Mouse (Mus musculus): ENCODE results near the gene Greb1.
"Not testable (repeated sequence)": the region's sequence is repeated elsewhere in the genome, so short reads cannot be mapped to it uniquely, and the experiment has no call there.

Gene Greb1

DNA sequence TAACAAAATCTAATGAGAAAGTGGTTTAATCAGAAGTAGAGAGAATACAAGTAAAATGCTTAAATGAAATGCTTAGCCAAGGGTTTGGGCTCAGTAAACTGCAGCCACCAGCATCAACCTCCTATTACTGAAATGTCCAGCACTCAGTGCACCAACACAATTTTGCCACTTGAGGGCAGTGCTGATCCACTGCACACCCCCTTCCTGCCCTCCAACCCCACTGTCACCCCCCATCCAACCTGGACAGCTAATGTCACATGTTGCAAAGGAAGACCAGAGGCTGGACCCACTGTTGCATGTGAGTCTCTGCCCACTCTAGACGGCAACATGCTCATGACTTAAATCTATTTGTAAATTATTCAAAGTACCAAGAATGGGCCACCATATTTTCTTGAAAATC is 83.0 kb downstream of the Greb1 start:
- no peak for ATAC-seq (ENCODE audit: insufficient number of reproducible peaks, low FRiP score, low TSS enrichment)

DNA sequence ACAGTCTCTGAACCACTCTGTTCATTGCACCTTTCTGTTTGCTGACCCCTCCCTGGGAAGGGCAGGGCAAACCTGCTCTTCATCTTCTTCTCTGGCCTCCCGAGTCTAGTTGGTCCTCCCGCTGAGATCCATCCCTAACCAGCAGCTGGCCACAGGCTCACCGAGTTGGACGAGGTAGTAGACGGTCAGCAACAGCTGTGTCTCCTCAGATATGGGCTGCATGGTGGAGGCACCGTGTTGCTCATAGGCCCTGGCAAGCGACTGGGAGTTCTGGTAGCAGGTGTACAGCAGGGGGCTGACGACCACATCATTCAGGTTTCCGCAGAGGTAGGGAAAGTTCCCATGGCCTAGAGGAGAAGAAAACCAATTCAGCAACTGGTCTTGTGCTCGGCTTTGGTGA is 86.1 kb downstream of the Greb1 start:
- no peak for ATAC-seq (ENCODE audit: insufficient number of reproducible peaks, low FRiP score, low TSS enrichment)

DNA sequence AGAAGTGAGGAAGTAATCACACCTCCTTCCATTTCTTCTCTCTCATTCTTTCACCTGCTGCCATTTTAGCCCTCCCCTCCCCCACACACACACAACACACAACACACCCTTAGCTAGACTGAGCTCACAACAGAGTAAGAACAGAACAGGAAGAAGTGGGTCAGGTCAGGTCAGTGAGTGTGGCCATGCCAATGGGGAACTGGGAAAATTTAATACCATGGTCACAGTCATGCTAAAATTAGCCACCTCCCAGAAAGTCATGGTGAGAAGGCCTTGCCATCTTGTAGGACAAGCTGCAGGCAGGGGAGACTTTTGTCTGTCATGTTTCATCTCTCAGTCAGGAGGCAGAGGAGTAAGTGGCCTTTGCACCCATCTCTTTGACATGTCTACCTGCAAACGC is 102.0 kb downstream of the Greb1 start:
- ATAC-seq (ENCODE audit: insufficient number of reproducible peaks, low FRiP score, low TSS enrichment), result no peak

DNA sequence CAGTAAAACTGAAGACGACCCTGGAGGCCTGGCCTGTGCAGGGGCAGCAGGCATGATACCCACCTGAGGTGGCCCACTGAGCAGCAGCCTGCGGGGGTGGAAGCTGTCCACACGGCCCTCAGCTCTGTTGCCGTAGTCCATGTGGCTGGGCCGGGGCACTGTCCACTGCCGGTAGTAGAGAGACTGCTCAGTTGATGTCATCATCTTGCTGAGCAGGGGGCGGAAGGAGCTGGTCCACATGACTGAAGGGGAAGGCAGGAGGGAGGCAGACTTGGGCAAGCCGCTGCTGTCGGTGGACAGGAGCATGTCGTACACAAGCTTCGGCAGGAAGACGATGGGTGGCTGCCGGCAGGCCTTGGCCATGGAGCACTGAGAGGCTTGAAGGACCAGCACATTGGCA is 104.5 kb downstream of the Greb1 start:
- no peak for ATAC-seq (ENCODE audit: insufficient number of reproducible peaks, low FRiP score, low TSS enrichment)

DNA sequence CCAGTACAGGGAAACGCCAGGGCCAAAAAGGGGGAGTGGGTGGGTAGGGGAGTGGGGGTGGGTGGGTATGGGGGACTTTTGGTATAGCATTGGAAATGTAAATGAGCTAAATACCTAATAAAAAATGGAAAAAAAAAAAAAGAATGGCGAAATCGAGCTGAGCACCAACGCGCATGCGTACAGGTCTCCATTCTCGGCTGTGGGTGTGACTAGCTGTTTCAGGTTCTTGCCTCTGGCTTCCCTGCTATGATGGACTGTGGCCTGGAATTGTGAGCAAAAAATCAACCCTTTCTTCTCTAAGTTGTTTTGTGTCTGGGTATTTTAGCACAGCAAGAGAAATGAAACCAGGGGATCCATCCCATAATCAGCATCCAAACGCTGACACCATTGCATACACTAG is 105.4 kb downstream of the Greb1 start:
- not testable (repeated sequence) for ATAC-seq (ENCODE audit: insufficient number of reproducible peaks, low FRiP score, low TSS enrichment)

DNA sequence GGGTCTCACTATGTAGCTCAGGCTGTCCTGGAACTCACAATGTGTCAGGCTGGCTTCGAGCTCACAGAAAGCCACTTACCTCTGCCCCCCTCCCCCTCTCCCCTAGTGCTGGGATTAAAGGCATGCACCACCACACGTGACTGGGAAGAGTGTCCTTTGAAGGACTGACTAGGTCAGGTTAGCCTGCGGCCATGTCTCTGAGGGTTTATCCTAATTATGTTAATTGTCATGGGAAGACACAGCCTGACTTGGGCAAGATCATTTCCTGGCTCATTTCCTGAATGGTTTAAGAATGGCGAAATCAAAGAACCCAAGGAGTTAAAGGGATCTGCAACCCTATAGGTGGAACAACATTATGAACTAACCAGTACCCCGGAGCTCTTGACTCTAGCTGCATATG is 105.9 kb downstream of the Greb1 start:
- no peak for ATAC-seq (ENCODE audit: insufficient number of reproducible peaks, low FRiP score, low TSS enrichment)

DNA sequence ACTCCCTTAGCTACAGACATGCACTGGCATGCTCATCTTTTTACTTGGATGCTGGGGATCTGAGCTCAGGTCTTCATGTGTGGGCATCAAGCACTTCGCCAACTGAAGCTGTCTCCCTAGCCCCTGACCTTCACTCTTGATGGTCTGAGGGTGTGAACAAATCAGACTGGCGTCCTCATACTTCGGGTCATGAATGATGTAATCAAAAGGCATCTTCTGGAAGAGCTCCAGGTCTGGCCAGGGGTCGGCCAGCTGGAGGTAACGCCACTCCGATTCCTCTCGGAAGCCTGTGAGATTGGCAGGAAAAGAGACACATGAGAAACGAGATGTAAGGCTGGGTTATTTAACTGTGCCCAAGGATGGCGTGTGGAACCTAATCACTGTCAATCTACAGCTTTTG is 110.1 kb downstream of the Greb1 start:
- no peak for ATAC-seq (ENCODE audit: insufficient number of reproducible peaks, low FRiP score, low TSS enrichment)

DNA sequence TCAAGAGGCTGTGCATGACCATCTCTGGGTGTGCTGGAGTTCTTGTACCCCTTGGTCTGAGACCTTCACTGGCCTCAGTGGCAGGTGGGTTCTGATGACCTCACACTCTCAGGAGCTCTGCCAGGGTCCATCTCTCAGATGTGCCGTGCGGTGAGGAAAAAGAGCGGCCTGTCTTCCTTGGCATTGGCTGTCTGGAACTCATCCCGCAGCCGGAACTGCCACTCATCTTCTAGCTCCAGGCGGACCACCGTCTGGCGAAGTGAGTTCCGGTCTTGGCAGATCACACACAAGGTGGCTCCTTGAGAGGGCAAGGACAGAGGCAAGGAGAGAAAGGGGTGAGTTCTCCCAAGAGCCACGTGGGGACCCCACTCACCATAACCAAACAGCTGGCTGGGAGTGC is 128.4 kb downstream of the Greb1 start:
- no peak for ATAC-seq (ENCODE audit: insufficient number of reproducible peaks, low FRiP score, low TSS enrichment)

DNA sequence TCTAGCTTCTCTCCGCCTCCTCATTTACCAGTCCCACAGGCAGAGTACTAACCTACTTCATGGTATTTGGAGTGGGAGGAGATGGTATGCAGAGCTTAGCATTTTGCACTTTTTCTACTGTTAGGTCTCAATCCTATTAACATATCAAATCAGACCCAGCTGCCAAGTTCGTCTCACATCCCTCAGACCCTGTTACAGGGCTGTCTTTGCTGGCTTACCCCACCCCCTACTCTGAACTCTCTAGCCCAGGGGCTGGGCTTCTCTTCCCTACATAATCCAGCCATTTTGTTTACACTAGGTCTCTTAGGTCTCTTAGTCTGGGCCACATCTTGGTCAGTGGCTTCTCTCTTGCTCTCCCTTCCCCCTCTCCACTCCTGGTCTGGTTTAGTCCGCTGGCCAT is 131.5 kb downstream of the Greb1 start:
- no peak for ATAC-seq (ENCODE audit: insufficient number of reproducible peaks, low FRiP score, low TSS enrichment)

DNA sequence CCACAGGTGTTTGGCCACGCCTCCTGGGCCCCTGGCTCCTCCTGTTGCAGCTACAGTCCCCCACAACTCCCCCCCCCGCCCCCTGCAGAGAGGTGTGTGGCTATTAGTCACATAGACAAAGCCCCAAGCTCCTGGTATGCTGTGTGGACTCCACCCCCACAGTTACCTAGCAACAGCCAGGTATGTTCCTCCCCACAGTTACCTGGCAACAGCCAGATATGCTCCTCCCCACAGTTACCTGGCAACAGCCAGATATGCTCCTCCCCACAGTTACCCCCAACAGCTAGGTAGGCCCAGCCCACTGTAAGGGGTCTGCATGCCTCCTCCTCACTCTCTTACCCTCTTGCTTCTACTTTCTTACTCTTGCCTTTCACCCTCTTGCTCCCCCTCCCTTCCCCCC is 135.7 kb downstream of the Greb1 start:
- ATAC-seq (ENCODE audit: insufficient number of reproducible peaks, low FRiP score, low TSS enrichment), result no peak

DNA sequence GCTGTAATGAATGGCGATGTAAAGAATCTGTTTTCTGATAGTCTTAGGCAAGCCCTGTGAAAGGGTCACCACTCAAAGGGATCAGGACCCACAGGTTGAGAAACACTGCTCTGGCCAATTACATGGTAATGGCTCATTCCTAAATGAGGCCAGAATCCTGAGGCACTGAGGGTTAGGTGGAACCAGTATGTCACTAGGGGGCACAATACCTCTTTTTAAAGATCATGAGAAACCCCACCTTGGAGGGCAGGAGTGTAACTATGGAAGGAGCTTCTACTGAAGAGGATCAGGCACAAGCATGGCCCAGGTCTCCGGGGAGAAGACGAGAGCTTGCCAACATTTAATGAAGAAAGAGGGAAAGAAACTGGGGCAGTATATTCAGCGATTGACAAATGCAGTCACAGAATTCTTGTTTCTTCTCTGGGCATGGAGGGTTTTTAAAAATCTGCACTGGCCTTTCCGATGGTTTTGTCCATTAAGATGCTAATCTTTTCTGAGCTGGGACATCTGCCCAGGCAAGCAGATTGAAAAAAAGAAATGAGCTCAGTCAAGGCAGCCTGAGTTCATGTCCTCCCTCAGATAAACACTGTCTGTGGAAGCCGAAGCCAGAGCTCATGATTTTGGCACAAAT is 137.6 kb downstream of the Greb1 start:
- ATAC-seq (ENCODE audit: insufficient number of reproducible peaks, low FRiP score, low TSS enrichment), result no peak

DNA sequence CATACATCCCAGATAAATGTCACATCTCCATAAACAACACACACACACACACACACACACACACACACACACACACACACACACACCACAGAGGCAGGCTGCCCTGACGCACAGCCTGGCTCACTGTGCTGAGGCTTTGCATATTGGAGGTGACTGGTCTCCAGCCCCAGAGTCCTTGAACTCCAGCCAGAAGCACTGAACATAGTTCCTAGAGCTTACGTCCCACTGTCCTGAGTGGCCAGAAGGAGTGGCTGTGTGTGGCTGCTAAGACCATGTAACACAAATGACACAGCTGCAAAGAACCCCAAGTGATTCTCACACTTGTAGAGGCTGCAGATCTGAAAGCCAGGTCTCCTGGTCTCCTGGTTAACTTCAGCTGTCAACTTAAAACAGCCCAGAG is 138.8 kb downstream of the Greb1 start:
- no peak for ATAC-seq (ENCODE audit: insufficient number of reproducible peaks, low FRiP score, low TSS enrichment)

DNA sequence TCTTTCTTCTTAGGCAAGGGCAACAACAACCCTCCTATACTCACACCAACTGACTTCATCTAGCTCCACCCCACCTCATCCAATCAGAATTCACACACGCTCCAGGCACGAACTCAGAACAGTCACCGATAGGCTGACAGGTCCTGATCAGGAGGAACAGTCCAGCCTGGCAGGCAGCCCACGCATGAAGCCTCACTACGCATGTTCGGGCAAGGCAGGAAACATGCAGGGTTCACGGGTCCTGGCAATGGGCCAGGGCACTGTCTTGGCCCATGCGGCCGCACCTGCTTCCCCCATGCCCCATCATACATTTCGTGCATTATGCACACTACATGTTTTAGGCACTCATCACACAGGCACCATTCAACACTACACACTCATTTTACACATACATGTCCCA is 139.2 kb downstream of the Greb1 start:
- ATAC-seq (ENCODE audit: insufficient number of reproducible peaks, low FRiP score, low TSS enrichment), result no peak

DNA sequence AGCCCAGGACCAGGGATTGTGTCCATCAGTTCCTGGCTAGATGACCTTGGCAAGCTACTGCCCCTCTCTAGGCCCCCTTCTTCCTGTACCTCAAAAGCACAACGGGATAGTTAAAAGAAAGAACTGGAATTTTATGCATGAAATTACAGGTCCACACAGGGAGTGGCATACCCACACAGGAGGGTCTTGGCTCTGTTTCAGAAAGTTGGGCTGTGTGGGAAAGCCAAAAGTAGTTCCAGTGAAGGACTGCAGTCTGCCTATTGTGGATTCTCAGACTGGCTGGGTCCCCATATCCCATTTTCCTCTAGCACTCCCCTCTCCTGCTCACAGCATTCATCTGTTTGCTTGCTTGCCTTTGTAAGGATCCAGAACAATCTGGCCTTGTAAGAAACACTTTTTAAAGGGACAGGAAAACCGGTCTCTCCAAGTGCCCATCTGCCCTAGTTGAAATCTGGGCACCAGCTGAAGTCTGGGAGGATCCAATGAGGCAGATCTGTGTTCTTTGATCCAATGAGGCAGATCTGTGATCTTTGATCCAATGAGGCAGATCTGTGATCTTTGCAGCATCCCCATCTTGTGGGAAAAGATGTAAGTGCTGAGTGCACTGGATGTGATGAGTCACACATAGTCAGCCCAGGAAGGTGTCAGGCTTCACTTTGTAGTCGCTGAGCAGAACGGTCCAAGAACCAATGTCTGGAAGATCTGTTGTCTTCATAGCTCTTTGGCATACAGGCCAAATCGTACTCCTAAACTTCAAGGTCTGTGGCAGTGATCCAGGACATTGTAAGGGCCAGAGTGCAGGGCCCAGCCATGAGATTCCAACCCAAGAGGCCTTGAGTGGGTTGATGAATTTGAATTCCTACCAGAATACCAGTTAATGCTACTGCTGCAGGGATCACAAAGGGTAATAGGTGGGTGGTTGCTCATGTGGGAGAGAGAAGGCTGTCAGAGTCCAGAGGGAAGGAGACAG is 143.5 kb downstream of the Greb1 start:
- ATAC-seq (ENCODE audit: insufficient number of reproducible peaks, low FRiP score, low TSS enrichment), result no peak

DNA sequence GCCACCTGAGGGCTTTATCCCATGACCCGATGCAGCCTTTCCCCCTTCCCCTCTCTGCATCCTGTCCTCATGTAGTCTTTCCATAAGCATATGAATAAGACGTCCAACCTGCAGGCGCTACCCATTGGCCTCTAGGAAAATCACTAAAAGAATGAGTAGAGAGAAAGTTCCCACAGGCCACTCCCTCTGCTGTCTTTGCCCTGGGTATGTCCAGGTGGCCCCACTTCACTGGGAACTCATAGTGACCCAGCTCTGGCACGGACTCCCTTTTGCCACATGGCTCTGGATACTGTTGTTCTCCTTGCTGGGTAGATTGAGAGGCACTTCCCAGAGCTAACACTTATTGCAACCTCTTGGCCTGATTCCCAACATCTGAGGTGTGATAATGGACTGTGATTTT is 145.1 kb downstream of the Greb1 start:
- no peak for ATAC-seq (ENCODE audit: insufficient number of reproducible peaks, low FRiP score, low TSS enrichment)

DNA sequence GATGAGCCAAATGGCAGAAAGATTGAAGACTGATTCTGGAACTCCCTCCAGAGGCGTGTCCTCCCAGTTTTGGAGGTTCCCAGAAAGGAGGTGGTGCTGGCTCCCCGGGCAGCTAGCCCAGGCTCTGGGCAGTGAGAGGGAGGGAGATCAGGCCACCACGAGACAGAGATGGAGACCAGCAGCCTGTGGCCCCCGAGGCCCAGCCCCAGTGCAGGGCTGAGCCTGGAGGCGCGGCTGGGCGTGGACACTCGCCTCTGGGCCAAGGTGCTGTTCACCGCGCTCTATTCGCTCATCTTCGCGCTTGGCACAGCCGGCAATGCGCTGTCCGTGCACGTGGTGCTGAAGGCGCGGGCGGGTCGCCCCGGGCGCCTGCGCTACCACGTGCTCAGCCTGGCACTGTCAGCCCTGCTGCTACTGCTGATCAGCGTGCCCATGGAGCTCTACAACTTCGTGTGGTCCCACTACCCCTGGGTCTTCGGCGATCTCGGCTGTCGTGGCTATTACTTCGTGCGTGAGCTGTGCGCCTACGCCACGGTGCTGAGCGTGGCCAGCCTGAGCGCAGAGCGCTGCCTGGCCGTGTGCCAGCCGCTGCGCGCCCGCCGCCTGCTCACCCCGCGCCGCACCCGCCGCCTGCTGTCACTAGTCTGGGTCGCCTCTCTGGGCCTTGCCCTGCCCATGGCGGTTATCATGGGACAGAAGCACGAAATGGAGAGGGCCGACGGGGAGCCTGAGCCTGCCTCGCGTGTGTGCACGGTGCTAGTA is 147.2 kb downstream of the Greb1 start, which contains the start of gene Ntsr2:
Gene Ntsr2 (plus strand): TSS at position 51 of the 762 bp plus-strand sequence.
- ATAC-seq (ENCODE audit: insufficient number of reproducible peaks, low FRiP score, low TSS enrichment), result 0 out of 2 replicates have a peak, but pooled peaks have one; percentile 18

DNA sequence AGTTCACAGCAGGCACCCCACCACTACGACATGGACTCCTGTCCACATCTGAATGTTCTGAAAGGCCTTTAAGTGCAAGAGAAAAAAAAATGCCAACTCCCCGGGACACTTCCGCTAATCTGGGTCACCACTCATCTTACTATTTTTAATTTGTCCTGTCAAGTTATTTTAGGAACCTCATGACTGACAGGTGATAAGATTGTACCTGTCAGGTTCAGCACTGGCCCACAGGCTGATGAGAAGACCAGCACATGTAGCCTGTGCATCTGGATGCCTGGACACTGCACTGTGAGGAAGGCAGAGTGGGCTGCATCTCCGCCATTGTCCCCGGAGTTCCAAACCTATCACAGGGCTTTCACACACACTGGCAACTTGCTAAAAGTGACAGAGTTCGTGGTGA is 150.9 kb downstream of the Greb1 start:
- ATAC-seq (ENCODE audit: insufficient number of reproducible peaks, low FRiP score, low TSS enrichment), result no peak

DNA sequence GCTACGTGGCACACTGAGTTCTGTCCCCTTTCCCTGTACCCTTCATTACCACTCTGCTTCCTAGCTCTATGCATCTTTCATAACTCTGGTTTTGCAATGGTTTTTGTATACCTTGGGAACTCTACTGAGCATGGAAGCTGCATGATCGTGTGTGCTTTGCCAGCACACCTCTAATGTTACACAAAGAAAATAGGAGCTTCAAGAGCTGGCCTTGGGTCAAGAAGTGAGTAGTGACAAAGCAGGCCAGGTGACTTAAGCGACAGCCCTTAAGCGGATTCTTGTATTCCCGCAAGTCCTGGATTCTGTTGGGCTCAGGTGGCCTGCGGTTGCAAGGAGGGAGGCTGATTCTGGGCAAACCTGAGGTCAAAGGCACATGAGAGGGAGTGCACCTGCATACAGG is 152.4 kb downstream of the Greb1 start:
- no peak for ATAC-seq (ENCODE audit: insufficient number of reproducible peaks, low FRiP score, low TSS enrichment)

DNA sequence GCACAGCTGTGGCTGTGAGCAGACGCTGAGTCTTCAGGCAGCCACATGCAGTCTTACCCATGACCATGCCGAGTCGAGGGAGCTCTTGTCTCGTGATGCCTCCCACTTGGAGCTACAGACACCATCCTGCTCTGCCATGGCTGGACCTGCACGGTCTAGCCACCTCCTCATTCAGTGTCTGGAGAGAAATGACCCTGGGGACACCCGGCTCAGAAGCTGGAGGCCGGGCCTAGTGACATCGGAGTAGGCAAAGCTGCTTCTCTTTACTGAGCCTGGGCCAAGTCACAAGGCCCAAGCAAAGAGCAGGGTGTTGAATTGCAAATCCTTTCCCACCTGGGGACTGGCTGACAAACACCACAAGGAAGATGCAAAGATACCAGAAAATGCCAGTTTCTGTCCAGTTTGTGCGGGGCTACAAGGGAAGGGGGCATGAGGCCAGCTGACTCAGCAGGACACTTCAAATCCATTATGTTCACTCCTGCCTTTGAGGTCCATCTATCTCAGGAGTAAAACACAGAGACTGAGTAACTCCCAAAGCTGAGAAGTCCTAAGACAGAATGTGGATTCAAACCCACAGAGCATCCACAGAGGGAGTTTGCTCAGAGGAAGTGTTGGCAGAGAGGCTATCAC is 153.8 kb downstream of the Greb1 start:
- no peak for ATAC-seq (ENCODE audit: insufficient number of reproducible peaks, low FRiP score, low TSS enrichment)

DNA sequence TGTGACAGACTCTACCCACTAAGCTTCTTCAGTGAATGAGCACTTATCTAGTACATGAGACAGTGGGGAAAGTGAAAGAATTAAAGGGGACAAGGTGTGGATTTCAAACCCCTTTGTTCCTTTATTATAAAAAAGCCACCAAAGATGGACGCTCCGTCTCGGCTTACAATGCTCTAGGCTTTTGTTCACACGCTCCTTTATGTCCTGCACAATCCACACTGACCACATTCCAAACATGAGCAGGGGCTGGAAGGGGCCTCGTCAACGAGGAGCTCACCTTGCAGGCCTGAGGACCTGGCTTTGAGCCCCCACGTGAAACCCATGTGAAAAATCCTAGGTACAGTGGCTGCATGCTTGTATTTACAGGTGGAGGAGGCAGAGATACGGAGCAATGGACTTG is 156.0 kb downstream of the Greb1 start:
- no peak for ATAC-seq (ENCODE audit: insufficient number of reproducible peaks, low FRiP score, low TSS enrichment)

All from cerebellum, adult (tissue).